Mouse (Mus musculus) bone marrow, adult 2 months (tissue): Measurements from ENCODE around the gene Thoc5. TPM values are rescaled to one million over a fixed set of nuclear protein-coding genes. Genes with fewer than 3 reads are reported as not detected.

ENCODE experiments used
- H3K27ac ChIP-seq: fragments of 200-500 bp; 2 replicates; pipeline ENCODE4 v1.5.1; 2012; ENCODE audit warnings: low read depth, mild to moderate bottlenecking, control low read depth, inconsistent platforms, low read length; ENCODE audit not compliant: control insufficient read depth, poor library complexity, insufficient read depth
- H3K4me1 ChIP-seq: fragments of 200-500 bp; 2 replicates; pipeline ENCODE4 v1.6.1; 2011; ENCODE audit warnings: low read length; ENCODE audit not compliant: control insufficient read depth, insufficient read depth
- H3K4me3 ChIP-seq: fragments of 200-500 bp; replicated peaks from 2 replicates; pipeline ENCODE3; 2011; ENCODE audit warnings: mild to moderate bottlenecking, low read depth, low read length, control low read depth; ENCODE audit not compliant: control insufficient read depth
- CTCF ChIP-seq: fragments of 200-500 bp; IDR thresholded peaks from 2 replicates; pipeline ENCODE4 v1.5.1; 2011; ENCODE audit warnings: low read length, control low read depth; ENCODE audit not compliant: control insufficient read depth, insufficient read depth
- POLR2A ChIP-seq: fragments of 200-500 bp; IDR thresholded peaks from 2 replicates; pipeline ENCODE4 v1.6.1; 2011; ENCODE audit warnings: low read depth, mild to moderate bottlenecking, control low read depth, low read length, borderline replicate concordance; ENCODE audit not compliant: control insufficient read depth
- WGBS: fragments of 180-500 bp; shearing (Covaris S2); methylation state at CpG from one replicate; pipeline ENCODE4 v1.1.7; 2018; 5-methylcytosine and 5-hydroxymethylcytosine counted together
- polyA plus RNA-seq: library from polyadenylated mRNA; stranded (reverse); fragments of >200 nt; gene quantifications from 2 replicates; pipeline ENCODE4 v1.2.4, GENCODE M21; 2011; ENCODE audit warnings: low replicate concordance; ENCODE audit not compliant: missing spikeins, insufficient read depth, insufficient read length

Gene Thoc5
- polyA plus RNA-seq, 1 experiment: 18.8 TPM

GRCm38 (mm10) chr11:4885385-4885903 lies 9.7 kb upstream of the Thoc5 start:
- Histone ChIP-seq H3K4me1 (no peaks in the 10 kb centered on the region), H3K27ac (no peak overlapping the region), H3K4me3 (no peak overlapping the region)
- peak; percentile 50 for TF ChIP-seq CTCF
- no peak for TF ChIP-seq POLR2A
- WGBS: 47% methylated on average over 2 of the region's 2 CpGs

GRCm38 (mm10) chr11:4886987-4887386 lies 8.1 kb upstream of the Thoc5 start:
- no peak overlapping the region for H3K27ac ChIP-seq
- WGBS: 89% methylated on average over 3 of the region's 3 CpGs
- no peaks in the 10 kb centered on the region for H3K4me1 ChIP-seq
- H3K4me3 ChIP-seq: no peak overlapping the region
- no peak for TF ChIP-seq CTCF
- TF ChIP-seq POLR2A: no peak

- Histone ChIP-seq H3K4me1 (peaks cover 1% of the 10 kb centered on the region; the same call in 1 of the 2 replicates), H3K4me3 (no peak overlapping the region), H3K27ac (no peak overlapping the region)
- peak; percentile 58 for TF ChIP-seq CTCF
- no peak for TF ChIP-seq POLR2A
- WGBS: 75% methylated on average over 5 of the region's 5 CpGs
These were observed 5.3 kb downstream of the Thoc5 start for GRCm38 (mm10) chr11:4900437-4900836.

GRCm38 (mm10) chr11:4901956-4902355 lies 6.8 kb downstream of the Thoc5 start:
- 88% methylated on average over 6 of the region's 6 CpGs for WGBS
- no peak overlapping the region for H3K27ac ChIP-seq
- TF ChIP-seq CTCF: no peak
- TF ChIP-seq POLR2A: no peak
- H3K4me3 ChIP-seq: no peak overlapping the region
- no peaks in the 10 kb centered on the region for H3K4me1 ChIP-seq

GRCm38 (mm10) chr11:4906231-4906630 lies 11.1 kb downstream of the Thoc5 start:
- H3K27ac ChIP-seq: no peak overlapping the region
- H3K4me3 ChIP-seq: no peak overlapping the region
- 91% methylated on average over 6 of the region's 6 CpGs for WGBS
- TF ChIP-seq POLR2A (no peak), CTCF (no peak)
- no peaks in the 10 kb centered on the region for H3K4me1 ChIP-seq

- WGBS: 35% methylated on average over 1 of the region's 1 CpGs
- no peaks in the 10 kb centered on the region for H3K4me1 ChIP-seq
- H3K27ac ChIP-seq: no peak overlapping the region
- H3K4me3 ChIP-seq: no peak overlapping the region
- TF ChIP-seq CTCF: peak; percentile 68
- TF ChIP-seq POLR2A: no peak
These were observed 20.9 kb downstream of the Thoc5 start for GRCm38 (mm10) chr11:4916068-4916467.

GRCm38 (mm10) chr11:4921281-4921680 lies 26.2 kb downstream of the Thoc5 start:
- H3K4me1 ChIP-seq: no peaks in the 10 kb centered on the region
- no peak overlapping the region for H3K27ac ChIP-seq
- no peak overlapping the region for H3K4me3 ChIP-seq
- TF ChIP-seq POLR2A: no peak
- TF ChIP-seq CTCF: no peak
- 83% methylated on average over 2 of the region's 2 CpGs for WGBS

- Histone ChIP-seq H3K27ac (no peak overlapping the region; the same call in 1 of the 2 replicates), H3K4me3 (no peak overlapping the region), H3K4me1 (no peaks in the 10 kb centered on the region)
- TF ChIP-seq POLR2A (no peak), CTCF (no peak)
- WGBS: 89% methylated on average over 7 of the region's 7 CpGs
These were observed 26.6 kb downstream of the Thoc5 start for GRCm38 (mm10) chr11:4921751-4922150.

- no peaks in the 10 kb centered on the region for H3K4me1 ChIP-seq
- no peak overlapping the region for H3K27ac ChIP-seq
- TF ChIP-seq POLR2A: no peak
- no peak for TF ChIP-seq CTCF
- WGBS: 92% methylated on average over 3 of the region's 3 CpGs
- no peak overlapping the region for H3K4me3 ChIP-seq
These were observed 32.1 kb downstream of the Thoc5 start for GRCm38 (mm10) chr11:4927224-4927623.
